Mouse (Mus musculus): ENCODE results near the gene Tvp23a. TPM values are rescaled to one million over a fixed set of nuclear protein-coding genes. Genes with fewer than 3 reads are reported as not detected.
A peak's percentile ranks its signal among the peaks of the same experiment; 100 is the strongest.

Gene Tvp23a
- polyA plus RNA-seq (2016; fragmentation: Nextera tagmentation; extraction: Ambion mirVana), result 29.3 and 30.4 TPM in 2 replicates

DNA sequence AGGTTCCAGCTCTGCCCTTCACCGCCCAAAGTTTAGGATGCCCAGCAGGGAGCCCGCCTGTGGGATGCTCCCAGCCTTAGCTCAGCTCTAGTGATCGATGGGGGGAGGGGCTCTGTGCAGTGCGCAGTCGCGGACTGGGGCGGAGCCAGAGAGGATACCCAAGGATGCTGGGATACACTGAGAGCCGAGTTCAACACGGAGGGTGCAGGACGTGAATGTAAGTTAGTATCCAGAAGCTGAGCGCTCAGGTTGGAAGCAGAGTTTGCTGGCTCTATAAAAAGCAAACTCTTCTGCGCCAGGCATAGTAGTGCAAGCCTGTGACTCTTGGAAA lies at the start of gene Tvp23a:
Tvp23a (minus strand) TSS at position 99 of the 331 bp plus-strand sequence.
- H3K9me3 ChIP-seq, result no peaks in the 10 kb centered on the region
- H3K4me1 ChIP-seq, result peaks cover 19% of the 10 kb centered on the region
- H3K4me3 ChIP-seq, result peak within 1 kb of the TSS; percentile 57
- H3K36me3 ChIP-seq, result no peaks in the 10 kb centered on the region
- peak within 1 kb of the TSS; percentile 77 for H3K27ac ChIP-seq
- no peaks in the 10 kb centered on the region for H3K27me3 ChIP-seq
- H3K9ac ChIP-seq, result peak within 1 kb of the TSS; percentile 58
- peak; percentile 95 for ATAC-seq (ENCODE audit: insufficient number of reproducible peaks, insufficient read depth, low FRiP score, low TSS enrichment)
- WGBS, result under 1% methylated on average over 12 of the region's 12 CpGs
- peak within 1 kb of the TSS; percentile 72 for H3K4me2 ChIP-seq (replicated peaks)

- Histone ChIP-seq H3K9me3 (no peaks in the 10 kb centered on the region), H3K36me3 (no peaks in the 10 kb centered on the region), H3K9ac (no peak overlapping the region), H3K27ac (no peak overlapping the region), H3K4me1 (no peaks in the 10 kb centered on the region), H3K27me3 (no peaks in the 10 kb centered on the region), H3K4me3 (no peak overlapping the region), H3K4me2 (replicated peaks) (no peak overlapping the region)
- 62% methylated on average over 2 of the region's 2 CpGs for WGBS
- ATAC-seq (ENCODE audit: insufficient number of reproducible peaks, insufficient read depth, low FRiP score, low TSS enrichment), result no peak
Measured at GRCm38 (mm10) chr16:10495824-10496298, 48.7 kb upstream of the Tvp23a start.

DNA sequence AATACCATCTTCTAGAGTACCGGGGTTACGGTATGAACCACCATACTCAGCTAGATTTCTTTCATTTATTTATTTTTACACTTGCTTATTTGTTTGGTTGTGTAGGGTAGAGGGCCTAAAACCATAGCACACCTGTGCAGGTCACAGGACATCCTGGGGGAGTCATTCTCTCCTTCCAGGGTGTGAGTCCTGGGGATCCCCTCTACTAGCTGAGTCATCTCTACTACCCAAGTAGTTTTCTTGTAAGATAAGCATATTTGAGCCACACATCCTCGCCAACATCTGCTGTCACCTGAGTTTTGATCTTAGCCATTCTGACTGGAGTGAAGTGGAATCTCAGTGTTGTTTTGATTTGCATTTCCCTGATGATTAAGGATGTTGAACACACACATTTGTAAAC lies 45.4 kb upstream of the Tvp23a start:
- Histone ChIP-seq H3K4me2 (replicated peaks) (no peak overlapping the region), H3K4me3 (no peak overlapping the region), H3K9me3 (no peaks in the 10 kb centered on the region), H3K27ac (no peak overlapping the region), H3K4me1 (peaks cover 9% of the 10 kb centered on the region), H3K27me3 (peaks cover 19% of the 10 kb centered on the region), H3K36me3 (no peaks in the 10 kb centered on the region), H3K9ac (no peak overlapping the region)
- 80% methylated on average over 3 of the region's 3 CpGs for WGBS
- ATAC-seq (ENCODE audit: insufficient number of reproducible peaks, insufficient read depth, low FRiP score, low TSS enrichment), result no peak

GRCm38 (mm10) chr16:10491716-10492115 lies 44.6 kb upstream of the Tvp23a start:
- H3K4me2 ChIP-seq (replicated peaks), result no peak overlapping the region
- H3K9me3 ChIP-seq, result no peaks in the 10 kb centered on the region
- H3K27ac ChIP-seq, result no peak overlapping the region
- 85% methylated on average over 4 of the region's 4 CpGs for WGBS
- H3K4me1 ChIP-seq, result peaks cover 9% of the 10 kb centered on the region
- H3K4me3 ChIP-seq, result no peak overlapping the region
- H3K27me3 ChIP-seq, result peaks cover 19% of the 10 kb centered on the region
- no peak for ATAC-seq (ENCODE audit: insufficient number of reproducible peaks, insufficient read depth, low FRiP score, low TSS enrichment)
- H3K36me3 ChIP-seq, result no peaks in the 10 kb centered on the region
- H3K9ac ChIP-seq, result no peak overlapping the region

- 82% methylated on average over 18 of the region's 18 CpGs for WGBS
- H3K27me3 ChIP-seq, result peaks cover 19% of the 10 kb centered on the region
- ATAC-seq (ENCODE audit: insufficient number of reproducible peaks, insufficient read depth, low FRiP score, low TSS enrichment), result no peak
- H3K4me1 ChIP-seq, result peaks cover 9% of the 10 kb centered on the region
- H3K4me3 ChIP-seq, result no peak overlapping the region
- no peaks in the 10 kb centered on the region for H3K36me3 ChIP-seq
- H3K27ac ChIP-seq, result no peak overlapping the region
- no peak overlapping the region for H3K9ac ChIP-seq
- no peak overlapping the region for H3K4me2 ChIP-seq (replicated peaks)
- H3K9me3 ChIP-seq, result no peaks in the 10 kb centered on the region
Measured at GRCm38 (mm10) chr16:10490503-10491150, 43.5 kb upstream of the Tvp23a start.

DNA sequence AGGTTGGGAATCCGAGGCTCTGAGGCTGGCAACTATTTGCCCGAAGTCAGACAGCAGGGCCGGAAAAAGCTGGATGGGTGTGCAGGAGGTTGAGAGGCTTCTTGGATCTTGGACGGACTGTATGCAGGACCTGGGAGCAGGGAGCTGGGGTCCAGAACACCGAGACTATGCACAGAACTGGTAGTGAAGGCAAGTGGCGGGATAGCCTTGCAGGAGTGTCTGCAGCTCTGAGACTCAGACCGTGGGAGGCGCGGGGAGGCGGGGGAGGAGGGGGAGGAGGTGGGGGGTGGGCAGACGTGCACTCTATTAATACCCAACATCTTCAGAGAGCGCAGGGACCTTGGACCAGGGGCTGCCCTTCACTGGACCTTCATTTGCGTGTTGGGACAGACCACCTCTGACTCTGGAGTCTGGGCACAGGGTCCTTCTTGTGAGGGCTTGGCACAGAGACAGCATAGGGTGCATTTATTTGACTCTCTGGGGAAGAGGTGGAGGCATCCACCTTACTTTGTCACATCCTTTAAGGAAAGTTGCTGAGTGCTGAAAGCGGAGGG lies 42.8 kb upstream of the Tvp23a start:
- H3K9me3 ChIP-seq, result no peaks in the 10 kb centered on the region
- no peak for ATAC-seq (ENCODE audit: insufficient number of reproducible peaks, insufficient read depth, low FRiP score, low TSS enrichment)
- peak overlapping the region; percentile 47 for H3K4me2 ChIP-seq (replicated peaks)
- no peak overlapping the region for H3K27ac ChIP-seq
- 14% methylated on average over 14 of the region's 14 CpGs for WGBS
- no peaks in the 10 kb centered on the region for H3K36me3 ChIP-seq
- no peak overlapping the region; the same call in 1 of the 2 replicates for H3K9ac ChIP-seq
- H3K27me3 ChIP-seq, result peaks cover 19% of the 10 kb centered on the region
- H3K4me3 ChIP-seq, result peak overlapping the region; percentile 11
- peaks cover 9% of the 10 kb centered on the region for H3K4me1 ChIP-seq

DNA sequence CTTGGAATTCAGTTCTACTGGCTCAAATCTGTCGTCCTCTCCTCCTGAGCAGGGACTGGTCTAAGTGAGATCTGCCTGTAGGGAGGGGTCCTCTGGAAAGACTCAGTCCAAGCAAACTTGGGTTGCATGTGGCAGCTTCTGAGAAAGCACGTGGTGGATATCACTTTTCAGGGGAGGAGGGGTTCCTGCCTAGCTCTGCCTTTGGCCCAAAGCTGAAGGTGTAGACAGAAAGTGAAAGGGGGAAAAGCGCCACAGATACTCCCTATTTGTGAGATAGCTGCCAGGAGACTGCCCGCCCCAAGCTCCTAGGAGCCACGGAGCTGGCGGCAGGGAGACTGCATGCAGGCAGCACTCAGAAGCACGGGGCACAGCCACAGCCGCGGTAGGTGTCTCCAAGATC lies 42.3 kb upstream of the Tvp23a start:
- Histone ChIP-seq H3K9ac (no peak overlapping the region; the same call in 1 of the 2 replicates), H3K4me3 (peak overlapping the region; percentile 11), H3K9me3 (no peaks in the 10 kb centered on the region), H3K36me3 (no peaks in the 10 kb centered on the region), H3K4me1 (peaks cover 9% of the 10 kb centered on the region), H3K27me3 (peaks cover 19% of the 10 kb centered on the region), H3K4me2 (replicated peaks) (peak overlapping the region; percentile 47), H3K27ac (no peak overlapping the region)
- no peak for ATAC-seq (ENCODE audit: insufficient number of reproducible peaks, insufficient read depth, low FRiP score, low TSS enrichment)
- WGBS, result 5% methylated on average over 9 of the region's 9 CpGs

DNA sequence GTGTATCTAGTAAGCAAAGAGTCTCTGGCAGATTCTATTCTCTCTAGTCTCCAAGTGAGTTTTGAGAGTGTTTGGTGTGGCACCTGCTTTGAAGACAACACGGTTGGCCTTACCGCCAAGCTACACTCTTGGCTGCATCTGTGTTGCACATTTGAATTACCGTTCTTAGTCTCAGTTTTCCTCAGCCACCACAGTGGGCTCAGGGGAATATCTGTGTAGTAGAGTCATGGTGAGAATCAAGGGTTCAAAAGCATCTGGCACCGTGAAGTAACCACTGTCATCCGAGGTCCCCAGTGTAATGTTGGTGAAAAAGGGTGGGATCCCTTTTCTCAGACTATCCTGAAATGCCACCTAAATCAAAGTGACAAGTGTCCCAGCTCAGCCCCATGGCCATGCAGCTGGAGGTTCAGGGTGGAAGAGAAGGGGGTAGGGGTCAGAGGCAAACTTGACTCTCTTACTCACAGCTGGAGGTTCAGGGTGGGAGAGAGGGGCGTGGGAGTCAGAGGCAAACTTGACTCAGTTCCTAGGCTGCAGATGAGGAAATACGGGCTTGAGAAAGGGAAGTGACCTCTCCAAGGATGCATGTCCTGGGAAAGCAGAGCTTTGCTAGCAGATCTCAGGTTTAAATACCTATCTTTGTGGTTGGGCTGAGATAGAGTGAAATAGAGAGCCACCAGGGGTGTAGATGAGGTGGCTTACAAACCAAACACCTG lies 41.8 kb upstream of the Tvp23a start:
- no peaks in the 10 kb centered on the region for H3K9me3 ChIP-seq
- H3K9ac ChIP-seq, result no peak overlapping the region
- peaks cover 9% of the 10 kb centered on the region for H3K4me1 ChIP-seq
- peaks cover 19% of the 10 kb centered on the region for H3K27me3 ChIP-seq
- H3K4me2 ChIP-seq (replicated peaks), result no peak overlapping the region
- ATAC-seq (ENCODE audit: insufficient number of reproducible peaks, insufficient read depth, low FRiP score, low TSS enrichment), result no peak
- H3K4me3 ChIP-seq, result no peak overlapping the region
- WGBS, result 84% methylated on average over 7 of the region's 7 CpGs
- H3K36me3 ChIP-seq, result no peaks in the 10 kb centered on the region
- H3K27ac ChIP-seq, result no peak overlapping the region

GRCm38 (mm10) chr16:10487895-10488493 lies 40.8 kb upstream of the Tvp23a start:
- peaks cover 19% of the 10 kb centered on the region for H3K27me3 ChIP-seq
- H3K4me2 ChIP-seq (replicated peaks), result no peak overlapping the region
- no peak overlapping the region for H3K9ac ChIP-seq
- 78% methylated on average over 8 of the region's 8 CpGs for WGBS
- no peak overlapping the region for H3K27ac ChIP-seq
- peaks cover 9% of the 10 kb centered on the region for H3K4me1 ChIP-seq
- no peaks in the 10 kb centered on the region for H3K9me3 ChIP-seq
- ATAC-seq (ENCODE audit: insufficient number of reproducible peaks, insufficient read depth, low FRiP score, low TSS enrichment), result no peak
- H3K4me3 ChIP-seq, result no peak overlapping the region
- no peaks in the 10 kb centered on the region for H3K36me3 ChIP-seq

- Histone ChIP-seq H3K4me1 (peaks cover 9% of the 10 kb centered on the region), H3K36me3 (no peaks in the 10 kb centered on the region), H3K27ac (no peak overlapping the region), H3K9ac (no peak overlapping the region), H3K4me2 (replicated peaks) (no peak overlapping the region), H3K9me3 (no peaks in the 10 kb centered on the region), H3K27me3 (peaks cover 19% of the 10 kb centered on the region), H3K4me3 (no peak overlapping the region)
- WGBS, result 66% methylated on average over 3 of the region's 3 CpGs
- no peak for ATAC-seq (ENCODE audit: insufficient number of reproducible peaks, insufficient read depth, low FRiP score, low TSS enrichment)
Measured at GRCm38 (mm10) chr16:10486993-10487392, 39.8 kb upstream of the Tvp23a start.

- Histone ChIP-seq H3K36me3 (no peaks in the 10 kb centered on the region), H3K4me2 (replicated peaks) (no peak overlapping the region), H3K4me3 (no peak overlapping the region), H3K9ac (no peak overlapping the region), H3K27me3 (no peaks in the 10 kb centered on the region), H3K4me1 (no peaks in the 10 kb centered on the region), H3K27ac (no peak overlapping the region), H3K9me3 (no peaks in the 10 kb centered on the region)
- ATAC-seq (ENCODE audit: insufficient number of reproducible peaks, insufficient read depth, low FRiP score, low TSS enrichment), result no peak
- 53% methylated on average over 4 of the region's 4 CpGs for WGBS
Measured at GRCm38 (mm10) chr16:10482343-10482742, 35.2 kb upstream of the Tvp23a start.

Measured in embryonic facial prominence, embryonic 12.5 days (tissue).